Mouse (Mus musculus): Measurements from ENCODE around the gene Lbhd1. TPM values are rescaled to one million over a fixed set of nuclear protein-coding genes. Genes with fewer than 3 reads are reported as not detected.

The Lbhd1 gene
- polyA plus RNA-seq, 1 experiment from 2014 or later = 76.7 TPM

- peak within 1 kb of the TSS; percentile 98 for H3K27ac ChIP-seq
- peaks cover 48% of the 10 kb centered on the region for H3K36me3 ChIP-seq
- H3K9ac ChIP-seq = peak within 1 kb of the TSS; percentile 94
- peaks cover 37% of the 10 kb centered on the region for H3K4me1 ChIP-seq
- peak within 1 kb of the TSS; percentile 90 for H3K4me3 ChIP-seq
- no peaks in the 10 kb centered on the region for H3K27me3 ChIP-seq
- peak within 1 kb of the TSS; percentile 64 for H3K4me2 ChIP-seq
- ATAC-seq (ENCODE audit: insufficient number of reproducible peaks, low FRiP score, low TSS enrichment, low read depth) = peak; percentile 92
- under 1% methylated on average over 64 of the region's 64 CpGs for WGBS
- no peaks in the 10 kb centered on the region for H3K9me3 ChIP-seq
These were observed 58.1 kb downstream of the Lbhd1 start, which contains the start of gene Mta2 for GRCm38 (mm10) chr19:8941515-8942217. Gene Mta2 (plus strand): TSS chr19:8941875.

Small RNA genes lying within 50 kb of the gene (microRNA-seq; reads per million reads assigned to microRNA genes)
- not detected for gene Mir5136

Other genes starting within 250 kb of the Lbhd1 start
- gene Chrm1, start 219.9 kb upstream of the Lbhd1 start, polyA plus RNA-seq (2015; fragmentation: Nextera tagmentation; extraction: Ambion mirVana) = 0.18 and 0.19 TPM in 2 replicates
- 118 and 148 TPM in 2 replicates for gene Slc3a2, start 160.4 kb upstream of the Lbhd1 start, polyA plus RNA-seq (2015; fragmentation: Nextera tagmentation; extraction: Ambion mirVana)
- 93.8 and 96.0 TPM in 2 replicates for gene Wdr74, start 147.9 kb upstream of the Lbhd1 start, polyA plus RNA-seq (2015; fragmentation: Nextera tagmentation; extraction: Ambion mirVana)
- gene 1700092M07Rik, start 143.0 kb upstream of the Lbhd1 start, polyA plus RNA-seq (2015; fragmentation: Nextera tagmentation; extraction: Ambion mirVana) = 1.7 and 2.3 TPM in 2 replicates
- gene Stx5a, start 142.3 kb upstream of the Lbhd1 start, polyA plus RNA-seq (2015; fragmentation: Nextera tagmentation; extraction: Ambion mirVana) = 185 and 189 TPM in 2 replicates
- 171 and 188 TPM in 2 replicates for gene Nxf1, start 126.7 kb upstream of the Lbhd1 start, polyA plus RNA-seq (2015; fragmentation: Nextera tagmentation; extraction: Ambion mirVana)
- gene Tmem223, start 112.7 kb upstream of the Lbhd1 start, polyA plus RNA-seq (2015; fragmentation: Nextera tagmentation; extraction: Ambion mirVana) = 141 and 155 TPM in 2 replicates
- gene Tmem179b, start 109.3 kb upstream of the Lbhd1 start, polyA plus RNA-seq (2015; fragmentation: Nextera tagmentation; extraction: Ambion mirVana) = 78.4 and 81.7 TPM in 2 replicates
- 24.9 and 25.3 TPM in 2 replicates for gene Taf6l, start 97.3 kb upstream of the Lbhd1 start, polyA plus RNA-seq (2015; fragmentation: Nextera tagmentation; extraction: Ambion mirVana)
- gene Polr2g, start 85.2 kb upstream of the Lbhd1 start, polyA plus RNA-seq (2015; fragmentation: Nextera tagmentation; extraction: Ambion mirVana) = 149 and 152 TPM in 2 replicates
- gene Zbtb3, start 81.2 kb upstream of the Lbhd1 start, polyA plus RNA-seq (2015; fragmentation: Nextera tagmentation; extraction: Ambion mirVana) = 4.6 and 4.8 TPM in 2 replicates
- gene Ttc9c, start 64.4 kb upstream of the Lbhd1 start, polyA plus RNA-seq (2015; fragmentation: Nextera tagmentation; extraction: Ambion mirVana) = 50.4 and 56.8 TPM in 2 replicates
- gene Hnrnpul2, start 63.7 kb upstream of the Lbhd1 start, polyA plus RNA-seq (2015; fragmentation: Nextera tagmentation; extraction: Ambion mirVana) = 5.4 and 5.6 TPM in 2 replicates
- gene AC129217.1, start 54.0 kb upstream of the Lbhd1 start, polyA plus RNA-seq (2015; fragmentation: Nextera tagmentation; extraction: Ambion mirVana) = not detected in 2 replicates
- 77.4 and 93.6 TPM in 2 replicates for gene Bscl2, start 46.3 kb upstream of the Lbhd1 start, polyA plus RNA-seq (2015; fragmentation: Nextera tagmentation; extraction: Ambion mirVana)
- 2.0 and 3.0 TPM in 2 replicates for gene Gng3, start 44.5 kb upstream of the Lbhd1 start, polyA plus RNA-seq (2015; fragmentation: Nextera tagmentation; extraction: Ambion mirVana)
- 3.1 and 4.3 TPM in 2 replicates for gene Lrrn4cl, start 33.0 kb upstream of the Lbhd1 start, polyA plus RNA-seq (2015; fragmentation: Nextera tagmentation; extraction: Ambion mirVana)
- gene Ubxn1, start 12.2 kb upstream of the Lbhd1 start, polyA plus RNA-seq (2015; fragmentation: Nextera tagmentation; extraction: Ambion mirVana) = 173 and 176 TPM in 2 replicates
- 65.9 and 69.1 TPM in 2 replicates for gene Uqcc3, start 2.8 kb upstream of the Lbhd1 start, polyA plus RNA-seq (2015; fragmentation: Nextera tagmentation; extraction: Ambion mirVana)
- gene Gm49403, start 198 bp downstream of the Lbhd1 start, polyA plus RNA-seq (2015; fragmentation: Nextera tagmentation; extraction: Ambion mirVana) = not detected in 2 replicates
- gene 1810009A15Rik, start 5.1 kb downstream of the Lbhd1 start, polyA plus RNA-seq (2015; fragmentation: Nextera tagmentation; extraction: Ambion mirVana) = 76.8 and 80.9 TPM in 2 replicates
- gene Gm49416, start 5.2 kb downstream of the Lbhd1 start, polyA plus RNA-seq (2015; fragmentation: Nextera tagmentation; extraction: Ambion mirVana) = not detected in 2 replicates
- gene Ints5, start 9.3 kb downstream of the Lbhd1 start, polyA plus RNA-seq (2015; fragmentation: Nextera tagmentation; extraction: Ambion mirVana) = 38.6 and 42.0 TPM in 2 replicates
- 97.4 and 102 TPM in 2 replicates for gene Ganab, start 14.3 kb downstream of the Lbhd1 start, polyA plus RNA-seq (2015; fragmentation: Nextera tagmentation; extraction: Ambion mirVana)
- 47.1 and 48.6 TPM in 2 replicates for gene B3gat3, start 36.6 kb downstream of the Lbhd1 start, polyA plus RNA-seq (2015; fragmentation: Nextera tagmentation; extraction: Ambion mirVana)
- 4.0 and 4.6 TPM in 2 replicates for gene Rom1, start 45.6 kb downstream of the Lbhd1 start, polyA plus RNA-seq (2015; fragmentation: Nextera tagmentation; extraction: Ambion mirVana)
- gene Eml3, start 45.8 kb downstream of the Lbhd1 start, polyA plus RNA-seq (2015; fragmentation: Nextera tagmentation; extraction: Ambion mirVana) = 41.8 and 42.7 TPM in 2 replicates
- gene Mta2, start 58.1 kb downstream of the Lbhd1 start, polyA plus RNA-seq (2015; fragmentation: Nextera tagmentation; extraction: Ambion mirVana) = 155 and 160 TPM in 2 replicates
- gene Tut1, start 70.1 kb downstream of the Lbhd1 start, polyA plus RNA-seq (2015; fragmentation: Nextera tagmentation; extraction: Ambion mirVana) = 29.3 and 30.0 TPM in 2 replicates
- gene Eef1g, start 83.3 kb downstream of the Lbhd1 start, polyA plus RNA-seq (2015; fragmentation: Nextera tagmentation; extraction: Ambion mirVana) = 467 and 482 TPM in 2 replicates
- gene Ahnak, start 105.6 kb downstream of the Lbhd1 start, polyA plus RNA-seq (2015; fragmentation: Nextera tagmentation; extraction: Ambion mirVana) = 96.4 and 104 TPM in 2 replicates
- 0.98 and 1.2 TPM in 2 replicates for gene Scgb1a1, start 204.2 kb downstream of the Lbhd1 start, polyA plus RNA-seq (2015; fragmentation: Nextera tagmentation; extraction: Ambion mirVana)